13 mouse cellular contexts compared by ENCODE assay signal in genomic region chr8:83135086-83135485, GRCm38 (mm10). TPM values are rescaled to one million over a fixed set of nuclear protein-coding genes. Genes with fewer than 3 reads are reported as not detected.
DNase-seq lines count a peak whose midpoint lies in the region; ATAC-seq and TF ChIP-seq lines count a peak whose summit lies in the region.
"Had no signal": no experiment of that assay in that cellular context is flagged by ENCODE, and none has a peak within 500 bp of the region (broad histone marks: within the 10 kb centered on the region; RNA-seq: fewer than 3 reads in every experiment).

No protein-coding gene starts in this region.

- no peak for TF ChIP-seq CTCF in heart, adult 2 months (IDR thresholded peaks at IDR 0.05)

- no peaks in the 10 kb centered on the region for H3K79me2 ChIP-seq in heart, adult 2 months (replicated peaks; ENCODE audit: control insufficient read depth, insufficient read depth, low read length)

- no peak for TF ChIP-seq EP300 in heart, adult 2 months (IDR thresholded peaks at IDR 0.05; ENCODE audit: insufficient read depth, low read depth, low read length)

- DNase-seq in heart, adult 2 months: no peak
- peak; percentile 15 for DNase-seq in lung, postnatal 10 days
- DNase-seq in lung, postnatal 25 days (ENCODE audit: low spot score): no peak
- peak; percentile 35 for DNase-seq in kidney, postnatal 10 days
- DNase-seq in hindbrain, embryonic 11.5 days (ENCODE audit: low spot score): no peak
- no peak for DNase-seq in embryo, embryonic 11 days
- DNase-seq: cerebellum, adult 2 months; right cerebral cortex, adult 18-20 months; thymus, postnatal 14 days had no signal

- peak overlapping the region; percentile 46 for H3K27ac ChIP-seq in heart, embryonic 15.5 days
- no peak overlapping the region for H3K27ac ChIP-seq in heart, adult 2 months
- no peak overlapping the region for H3K27ac ChIP-seq in hindbrain, embryonic 11.5 days (ENCODE audit: low read depth, low read length)
- H3K27ac ChIP-seq: hindbrain, embryonic 13.5 days; limb, embryonic 15.5 days had no signal

- peak overlapping the region; percentile 20; the same call in 1 of the 2 replicates for H3K4me2 ChIP-seq in heart, embryonic 15.5 days
- H3K4me2 ChIP-seq in hindbrain, embryonic 11.5 days (replicated peaks; ENCODE audit: low read depth, low read length): no peak overlapping the region
- H3K4me2 ChIP-seq: hindbrain, embryonic 13.5 days; limb, embryonic 15.5 days had no signal

- H3K4me3 ChIP-seq in heart, embryonic 15.5 days: no peak overlapping the region
- H3K4me3 ChIP-seq in heart, adult 2 months: no peak overlapping the region
- H3K4me3 ChIP-seq in hindbrain, embryonic 11.5 days (ENCODE audit: low read depth, low read length): no peak overlapping the region
- H3K4me3 ChIP-seq: hindbrain, embryonic 13.5 days; limb, embryonic 15.5 days had no signal

- peaks cover 16% of the 10 kb centered on the region for H3K4me1 ChIP-seq in heart, embryonic 15.5 days (replicated peaks)
- H3K4me1 ChIP-seq in heart, adult 2 months (ENCODE audit: control insufficient read depth, insufficient read depth, low read length): peaks cover 1% of the 10 kb centered on the region
- no peaks in the 10 kb centered on the region for H3K4me1 ChIP-seq in hindbrain, embryonic 11.5 days (replicated peaks; ENCODE audit: control insufficient read depth, insufficient read depth, low read length)
- H3K4me1 ChIP-seq: hindbrain, embryonic 13.5 days had no signal

- H3K27me3 ChIP-seq in heart, embryonic 15.5 days: no peaks in the 10 kb centered on the region
- no peaks in the 10 kb centered on the region for H3K27me3 ChIP-seq in heart, adult 2 months (ENCODE audit: control insufficient read depth, insufficient read depth, low read length)
- no peaks in the 10 kb centered on the region for H3K27me3 ChIP-seq in hindbrain, embryonic 11.5 days (ENCODE audit: control insufficient read depth, insufficient read depth, low read length)
- H3K27me3 ChIP-seq: hindbrain, embryonic 13.5 days; limb, embryonic 15.5 days had no signal

- H3K36me3 ChIP-seq in heart, embryonic 15.5 days: no peaks in the 10 kb centered on the region
- no peaks in the 10 kb centered on the region for H3K36me3 ChIP-seq in heart, adult 2 months (ENCODE audit: control insufficient read depth, insufficient read depth, low read length)
- no peaks in the 10 kb centered on the region for H3K36me3 ChIP-seq in hindbrain, embryonic 11.5 days (ENCODE audit: control insufficient read depth, insufficient read depth, low read length)
- H3K36me3 ChIP-seq: hindbrain, embryonic 13.5 days; limb, embryonic 15.5 days had no signal

- no peaks in the 10 kb centered on the region for H3K9me3 ChIP-seq in heart, embryonic 15.5 days (replicated peaks)
- H3K9me3 ChIP-seq in hindbrain, embryonic 11.5 days (ENCODE audit: control insufficient read depth, low read length): no peaks in the 10 kb centered on the region
- H3K9me3 ChIP-seq: hindbrain, embryonic 13.5 days; limb, embryonic 15.5 days had no signal

- 30% methylated on average over 2 of the region's 2 CpGs for whole genome bisulfite sequencing in heart, embryonic 15.5 days
- 44% methylated on average over 2 of the region's 2 CpGs for WGBS in heart, adult 2 months
- whole genome bisulfite sequencing in hindbrain, embryonic 11.5 days: 56% methylated on average over 2 of the region's 2 CpGs

- no peak for TF ChIP-seq POLR2A in heart, adult 2 months (IDR thresholded peaks at IDR 0.05; ENCODE audit: insufficient read depth, low read depth, low read length)

- intact Hi-C loops in heart, adult 2 months (cut with DNase I): no loop called here

- H3K9ac ChIP-seq in heart, embryonic 15.5 days: no peak overlapping the region
- H3K9ac ChIP-seq in heart, adult 2 months (ENCODE audit: low read depth, low read length): no peak overlapping the region
- H3K9ac ChIP-seq in hindbrain, embryonic 11.5 days (ENCODE audit: low read depth, low read length): no peak overlapping the region
- H3K9ac ChIP-seq: hindbrain, embryonic 13.5 days; limb, embryonic 15.5 days had no signal

- ATAC-seq in heart, embryonic 15.5 days (replicated peaks; ENCODE audit: insufficient number of reproducible peaks, insufficient read depth, low FRiP score, low read depth): peak; percentile 31; the same call in 1 of the 2 replicates
- ATAC-seq in hindbrain, embryonic 11.5 days (ENCODE audit: low FRiP score): no peak

RNA-seq across cellular contexts. Expression of gene Tbc1d9, which starts 30.1 kb away (rescaled TPM):
- polyA plus RNA-seq in heart, embryonic 15.5 days (2015; fragmentation: Nextera tagmentation; extraction: Ambion mirVana): 0.73 and 1.4 TPM in 2 replicates
- 1 to 10 TPM; 2.3 to 2.6 TPM for total RNA-seq in heart, adult 2 months (2021)
- polyA plus RNA-seq in heart, adult 2 months (2012; rRNA removed): 2.4 and 3.1 TPM in 2 replicates
- 12.8 and 14.8 TPM in 2 replicates for polyA plus RNA-seq in hindbrain, embryonic 11.5 days (2014; fragmentation: Nextera tagmentation; extraction: Ambion mirVana)

RNA-seq across cellular contexts. Expression of gene Gm10645, which starts 30.9 kb away (rescaled TPM):
- 0.45 and 0.90 TPM in 2 replicates for polyA plus RNA-seq in heart, embryonic 15.5 days (2015; fragmentation: Nextera tagmentation; extraction: Ambion mirVana)
- under 1 TPM in 1 of 2 experiments, not detected in 1; 0.20 TPM for total RNA-seq in heart, adult 2 months (2021)
- 0.29 TPM in 1 of 2 replicates, not detected in the other for polyA plus RNA-seq in heart, adult 2 months (2012; rRNA removed)
- polyA plus RNA-seq in hindbrain, embryonic 11.5 days (2014; fragmentation: Nextera tagmentation; extraction: Ambion mirVana): 6.3 and 8.5 TPM in 2 replicates
- total RNA-seq: heart, adult 8-10 months had no signal

Comparison
In these comparisons a context has a peak if more than half of its experiments do, and no peak if none do; other contexts are left out.
1. DNase-seq: peak in lung, postnatal 10 days (single experiment) and kidney, postnatal 10 days (single experiment); none in heart, adult 2 months (0 of 2), lung, postnatal 25 days (single experiment), hindbrain, embryonic 11.5 days (single experiment) and embryo, embryonic 11 days (single experiment).